Mouse (Mus musculus) mature B cell (primary cell): ENCODE results near the gene Cep295nl.
"Not testable (repeated sequence)": the region's sequence is repeated elsewhere in the genome, so short reads cannot be mapped to it uniquely, and the experiment has no call there.

Source experiments
- in situ Hi-C: fragments of 300-500 bp; cut with MboI; formaldehyde crosslinking; loops from 2 replicates; pipeline ENCODE4 v1.14.3; 2019

The Cep295nl gene

GRCm38 (mm10) chr11:118342400-118342981 lies at the start of gene Cep295nl:
Cep295nl (minus strand) TSS chr11:118342500.
- in situ Hi-C loops, result no loop called here

DNA sequence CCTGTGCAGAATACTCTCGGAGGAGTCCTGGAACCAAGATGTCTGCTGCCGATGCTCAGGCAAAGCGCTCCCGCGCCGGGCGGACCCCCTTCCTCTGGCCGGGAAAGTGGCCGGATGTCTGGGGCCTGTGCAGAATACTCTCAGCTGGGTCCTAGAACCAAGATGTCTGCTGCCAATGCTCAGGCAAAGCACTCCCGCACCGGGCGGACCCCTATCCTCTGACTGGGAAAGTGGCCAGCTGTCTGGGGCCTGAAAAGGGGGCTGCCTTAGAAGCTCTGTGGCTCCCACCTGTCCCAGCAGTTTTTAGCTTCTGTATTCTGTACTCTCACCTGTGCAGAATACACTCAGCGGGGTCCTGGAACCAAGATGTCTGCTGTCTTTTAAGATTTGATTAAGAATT lies 45.5 kb upstream of the Cep295nl start:
- in situ Hi-C loops, result not testable (repeated sequence)

DNA sequence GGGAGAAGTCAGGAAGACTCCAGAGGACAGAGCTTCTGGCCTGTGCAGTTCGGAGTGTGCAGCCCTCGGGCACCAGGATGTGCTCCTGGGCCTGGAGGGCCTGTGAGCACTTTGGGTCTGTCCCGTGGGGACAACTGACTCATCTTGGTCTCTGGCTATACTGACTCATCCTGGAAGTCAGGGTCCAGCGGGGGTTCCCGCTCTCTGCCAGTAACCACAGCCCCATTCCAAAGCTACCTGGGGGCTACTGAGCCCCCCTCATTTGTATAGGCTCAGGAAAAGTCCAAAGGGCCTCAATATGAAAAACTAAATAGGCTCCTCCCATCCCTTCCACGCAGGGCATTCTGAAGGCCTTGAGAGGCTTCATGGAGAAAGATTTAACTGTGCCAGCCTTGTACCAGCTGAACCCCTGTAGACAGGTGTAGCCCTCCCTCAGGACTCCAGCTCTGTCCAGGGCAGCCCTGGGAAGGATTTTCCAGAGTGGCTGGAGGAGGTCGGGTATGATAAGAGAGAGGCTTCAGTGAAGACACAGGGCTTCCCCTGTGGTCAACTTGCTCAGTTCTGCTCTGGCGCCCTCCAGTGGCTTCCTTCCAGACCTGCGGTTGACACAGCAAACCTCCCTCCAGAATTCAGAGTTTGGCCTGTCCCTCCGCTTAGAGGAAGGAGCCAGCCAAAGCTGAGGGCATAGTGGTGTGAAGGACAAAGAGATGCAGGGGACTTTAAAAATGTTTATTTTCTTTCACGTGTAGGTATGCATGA lies 37.1 kb upstream of the Cep295nl start:
- in situ Hi-C loops, result no loop called here

DNA sequence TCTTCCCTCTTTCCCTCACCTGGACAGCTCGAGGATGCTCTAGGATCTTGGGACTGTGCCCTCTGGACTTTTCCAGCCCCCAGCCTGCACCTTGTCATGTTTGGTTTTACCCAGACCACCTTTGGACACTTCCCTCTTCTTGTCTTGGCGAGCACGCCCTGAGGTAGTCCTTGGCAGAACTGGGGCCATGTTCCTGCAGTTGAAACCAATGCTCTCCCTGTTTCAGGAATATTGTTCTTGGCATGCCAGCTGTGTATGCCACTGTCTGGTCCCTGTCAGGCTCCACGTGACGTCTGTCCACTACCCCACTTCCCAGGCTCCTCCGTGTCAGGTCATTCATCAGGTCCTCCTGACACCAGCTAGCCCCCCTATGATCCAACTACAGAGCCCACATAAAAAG lies 36.4 kb upstream of the Cep295nl start:
- in situ Hi-C loops, result no loop called here

DNA sequence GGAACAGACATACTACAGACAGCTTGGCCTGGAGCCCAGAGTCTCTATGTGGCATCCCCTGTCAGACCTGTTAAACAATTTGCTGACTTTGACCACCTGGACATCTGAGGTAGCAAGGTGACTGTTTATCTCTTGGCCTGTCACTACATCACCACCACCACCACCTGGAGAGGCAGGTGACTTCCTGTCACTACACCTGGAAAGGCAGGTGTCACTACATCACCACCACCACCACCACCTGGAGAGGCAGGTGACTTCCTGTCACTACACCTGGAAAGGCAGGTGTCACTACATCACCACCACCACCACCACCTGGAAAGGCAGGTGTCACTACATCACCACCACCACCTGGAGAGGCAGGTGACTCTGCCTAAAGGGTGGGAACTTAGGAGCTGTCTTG lies 34.0 kb upstream of the Cep295nl start:
- in situ Hi-C loops, result not testable (repeated sequence)

DNA sequence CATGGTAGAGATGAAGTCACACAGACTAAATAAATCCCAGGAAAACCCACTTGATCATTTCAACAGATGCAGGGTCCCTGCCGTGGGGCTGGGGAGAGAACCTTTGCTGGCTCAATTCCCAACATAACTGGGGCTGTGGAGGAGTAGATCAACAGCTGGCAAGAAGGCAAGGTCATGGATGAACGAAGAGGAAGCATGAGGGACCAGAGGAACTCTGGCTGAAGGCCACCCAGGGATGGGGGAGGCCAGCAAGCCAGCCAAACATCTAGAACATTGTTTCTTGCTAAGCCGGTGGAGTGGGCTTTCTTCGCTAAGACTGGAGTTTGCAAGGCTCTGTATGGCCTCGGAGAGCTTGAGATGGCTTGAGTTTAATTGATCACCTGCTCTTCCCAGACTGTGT lies 33.6 kb upstream of the Cep295nl start:
- in situ Hi-C loops, result no loop called here

GRCm38 (mm10) chr11:118375461-118375860 lies 33.2 kb upstream of the Cep295nl start:
- in situ Hi-C loops, result no loop called here

DNA sequence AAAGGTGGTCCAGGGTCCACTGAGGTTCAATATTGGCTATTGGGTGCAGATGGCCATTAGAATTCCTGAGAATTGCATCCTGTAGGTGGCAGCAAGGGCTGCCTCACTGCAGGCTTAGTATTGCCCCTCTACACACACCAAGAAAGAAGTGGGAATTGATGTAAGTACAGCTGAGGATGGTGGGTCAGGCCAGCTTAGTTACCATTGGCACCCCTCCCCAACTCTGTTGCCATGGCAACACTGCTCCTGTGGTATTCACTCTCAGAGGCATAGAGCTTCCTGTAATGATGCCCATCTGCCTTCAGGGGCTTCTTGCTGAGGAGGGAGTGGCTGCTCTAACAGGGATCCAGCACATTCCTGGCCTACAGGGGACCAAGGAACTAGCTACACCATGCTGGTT lies 32.7 kb upstream of the Cep295nl start:
- in situ Hi-C loops, result no loop called here

- in situ Hi-C loops, result no loop called here
These were observed 32.2 kb upstream of the Cep295nl start for GRCm38 (mm10) chr11:118374506-118374905.

DNA sequence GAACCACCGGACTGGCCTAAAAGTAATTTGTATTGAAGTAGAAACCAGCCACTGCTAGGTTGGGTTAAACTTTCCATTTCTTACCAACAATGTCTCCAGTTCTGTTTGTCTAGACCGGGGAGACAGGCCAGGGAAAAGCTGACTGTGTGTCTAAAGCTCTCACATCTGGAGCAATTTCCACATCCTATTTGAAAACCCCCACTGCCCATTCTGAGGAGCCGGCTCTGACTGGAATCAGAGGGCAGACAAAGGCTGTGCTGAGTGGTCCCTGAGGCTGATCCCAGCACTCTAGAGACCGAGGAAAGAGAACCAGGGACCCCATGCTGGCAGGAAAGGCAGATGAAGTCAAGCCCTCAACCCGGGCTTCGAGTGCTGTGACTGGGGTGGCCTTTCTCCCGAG lies 30.3 kb upstream of the Cep295nl start:
- in situ Hi-C loops, result no loop called here

DNA sequence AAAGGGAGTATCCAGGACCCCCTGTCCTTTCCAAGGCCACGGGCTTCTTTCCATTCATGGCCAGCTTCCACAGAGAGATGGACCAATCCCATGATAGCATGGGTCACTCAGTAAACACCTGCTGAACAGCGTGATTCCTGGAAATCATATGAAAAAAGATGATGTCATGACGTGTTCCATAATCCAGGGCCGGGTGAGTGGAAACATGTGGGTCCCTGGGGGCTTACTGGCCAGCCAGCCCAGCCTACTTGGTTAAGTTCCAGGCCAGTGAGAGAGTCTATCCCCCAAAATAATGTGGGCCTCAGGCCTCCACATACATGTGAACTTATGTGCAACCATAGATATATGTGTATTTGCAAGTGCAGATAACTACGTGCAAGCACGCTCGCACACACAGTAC lies 29.6 kb upstream of the Cep295nl start:
- in situ Hi-C loops, result no loop called here

DNA sequence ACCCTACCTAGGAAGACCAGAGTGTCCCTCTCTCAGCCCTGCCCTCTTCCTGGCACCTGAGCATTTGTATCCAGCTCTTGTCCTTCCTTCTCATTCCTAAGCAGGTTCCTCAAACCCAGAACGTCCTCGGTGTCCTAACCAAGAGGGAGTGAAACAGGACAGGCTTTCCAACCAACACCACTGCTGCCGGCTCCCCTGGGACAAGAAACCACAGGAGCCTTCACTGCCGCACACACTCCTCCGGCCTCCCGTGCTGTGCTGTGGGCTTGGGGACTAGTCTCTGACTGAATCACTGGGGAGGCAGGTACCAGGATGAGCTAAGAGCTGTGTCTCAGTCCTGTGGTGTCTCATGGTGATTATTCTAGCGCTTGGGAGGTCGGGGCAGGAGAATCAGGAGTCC lies 27.4 kb upstream of the Cep295nl start:
- in situ Hi-C loops, result no loop called here

DNA sequence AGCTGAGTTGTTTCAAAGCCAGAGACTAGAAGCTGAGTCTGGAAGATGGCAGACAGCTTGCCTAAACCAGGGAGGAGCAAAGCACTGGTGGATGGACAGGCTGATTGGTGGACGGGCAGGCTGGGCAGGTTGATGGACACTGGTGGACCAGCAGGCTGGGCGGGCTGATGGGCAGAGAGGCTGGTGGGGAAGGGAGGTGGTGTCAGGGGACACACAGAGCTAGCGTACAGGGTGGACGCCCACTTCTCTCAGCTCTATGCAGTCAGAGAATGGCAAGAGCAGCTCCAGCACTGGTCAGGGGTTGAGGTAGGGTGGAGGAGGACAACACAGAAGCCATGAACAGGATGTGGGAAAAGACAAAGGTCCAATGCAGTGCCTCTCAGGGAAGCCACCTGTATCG lies 27.0 kb upstream of the Cep295nl start:
- in situ Hi-C loops, result no loop called here

DNA sequence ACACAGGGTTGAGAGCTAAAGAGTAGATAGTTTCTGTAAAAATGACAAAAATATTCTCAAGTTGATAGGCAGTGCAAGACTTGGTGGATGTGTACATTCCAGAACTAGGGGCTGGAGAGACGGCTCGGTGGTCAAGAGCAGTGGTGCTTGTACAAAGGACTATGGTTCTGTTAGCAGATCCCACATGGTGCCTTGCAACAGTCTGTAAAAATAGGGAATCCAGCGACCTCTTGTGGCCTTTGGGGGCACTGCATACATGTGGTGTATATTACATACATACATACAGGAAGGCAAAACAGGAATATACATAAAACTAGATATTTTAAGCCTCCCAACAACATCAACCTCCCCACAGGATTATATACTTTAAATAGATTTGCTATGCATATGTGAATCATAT lies 26.0 kb upstream of the Cep295nl start:
- in situ Hi-C loops, result no loop called here

- in situ Hi-C loops, result no loop called here
These were observed 24.3 kb upstream of the Cep295nl start for GRCm38 (mm10) chr11:118366559-118366958.

GRCm38 (mm10) chr11:118366108-118366507 lies 23.8 kb upstream of the Cep295nl start:
- in situ Hi-C loops, result no loop called here

DNA sequence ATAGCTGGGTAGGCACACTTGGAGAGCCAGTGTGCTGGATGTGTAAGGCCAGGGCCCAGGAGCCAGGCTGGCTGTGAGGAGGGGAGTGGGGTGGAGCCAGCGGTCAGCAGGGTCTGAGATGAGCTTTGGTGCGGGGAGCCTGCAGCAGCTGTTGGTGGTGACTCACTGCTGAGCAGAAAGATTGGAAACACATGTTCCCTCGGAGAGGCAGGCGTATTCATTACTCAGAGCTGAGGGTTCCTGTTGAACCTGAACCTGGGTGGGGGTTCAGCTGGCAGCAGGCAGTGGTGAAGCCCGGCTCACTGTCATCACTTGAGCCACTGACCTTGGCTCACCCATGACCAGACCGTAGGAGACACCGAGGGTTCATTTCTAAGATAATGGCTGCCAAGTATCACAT lies 22.9 kb upstream of the Cep295nl start:
- in situ Hi-C loops, result no loop called here

DNA sequence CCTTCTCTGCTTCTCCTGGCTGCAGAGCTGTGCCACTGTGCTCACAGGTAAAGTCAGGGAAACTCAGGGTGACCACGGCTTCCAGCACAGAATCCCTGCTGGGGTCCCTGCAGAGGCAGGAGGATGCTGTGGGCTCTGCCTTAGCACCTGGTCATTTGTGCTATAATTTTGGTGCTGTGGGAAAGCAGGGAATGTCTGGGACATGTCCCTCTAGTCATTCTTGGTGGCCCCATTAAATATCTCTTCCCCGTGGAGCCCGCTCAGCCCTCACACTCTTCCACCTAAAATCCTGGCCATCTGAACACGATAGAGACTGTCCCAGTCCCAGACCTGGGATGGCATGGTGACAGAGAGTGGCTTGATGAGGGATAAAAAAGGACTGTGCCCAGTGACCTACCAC lies 21.7 kb upstream of the Cep295nl start:
- in situ Hi-C loops, result no loop called here

- in situ Hi-C loops, result no loop called here
These were observed 20.7 kb upstream of the Cep295nl start for GRCm38 (mm10) chr11:118362971-118363518.

- in situ Hi-C loops, result no loop called here
These were observed 20.2 kb upstream of the Cep295nl start for GRCm38 (mm10) chr11:118362501-118362900.

GRCm38 (mm10) chr11:118360907-118361341 lies 18.6 kb upstream of the Cep295nl start:
- in situ Hi-C loops, result no loop called here

DNA sequence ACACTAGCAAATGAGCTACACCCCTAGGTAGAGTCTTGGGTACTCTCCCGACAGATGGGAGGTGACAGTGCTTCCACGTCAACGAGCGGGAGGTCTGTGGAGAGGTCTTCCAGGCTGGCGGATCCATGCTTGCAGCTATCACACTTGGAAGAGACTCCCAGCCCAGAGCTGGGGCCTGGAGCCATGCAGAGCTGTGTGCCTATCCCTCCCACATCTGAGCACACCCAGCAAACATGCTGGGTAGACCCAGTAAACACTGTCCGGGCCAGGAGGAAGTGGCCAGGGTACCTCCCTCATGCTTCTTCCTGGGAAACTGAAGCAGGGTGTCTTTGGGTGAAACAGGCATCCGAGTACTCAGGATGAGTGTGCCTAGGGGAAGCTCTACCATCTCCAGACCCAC lies 18.2 kb upstream of the Cep295nl start:
- in situ Hi-C loops, result no loop called here

DNA sequence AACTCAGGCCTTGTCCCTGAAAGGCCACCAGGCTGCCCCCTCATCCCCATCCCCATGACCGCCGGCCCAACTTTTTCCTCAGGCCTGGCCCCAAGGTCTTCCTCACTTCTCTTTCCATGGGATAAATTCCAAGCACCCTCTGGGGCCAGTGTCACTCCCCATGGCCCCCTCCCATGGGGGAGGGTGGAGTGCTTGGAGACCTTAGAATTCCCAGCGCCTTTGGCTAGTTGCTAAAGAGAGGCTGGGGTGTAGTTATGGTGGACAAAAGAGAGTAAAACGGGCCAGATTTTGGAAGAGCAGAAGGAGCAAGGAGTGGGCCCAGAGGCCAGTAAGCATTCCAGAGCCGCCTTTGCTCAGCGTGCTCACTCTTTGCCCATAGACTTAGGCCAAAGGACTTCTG lies 13.3 kb upstream of the Cep295nl start, which contains the start of gene Timp2:
Gene Timp2, minus strand, starts transcription at position 101 of the 400 bp plus-strand sequence.
- in situ Hi-C loops, result no loop called here
